Mouse (Mus musculus) G1E (cell line): Measurements from ENCODE around the gene Traf7. TPM values are rescaled to one million over a fixed set of nuclear protein-coding genes. Genes with fewer than 3 reads are reported as not detected.

Source experiments
- ATAC-seq: 2 replicates; pipeline ENCODE4 v1.8.0; 2016; ENCODE audit warnings: mild to moderate bottlenecking; ENCODE audit not compliant: insufficient number of reproducible peaks, poor library complexity, low FRiP score, severe bottlenecking; ENCODE audit errors: extremely low read depth
- DNase-seq: peaks from one replicate; pipeline ENCODE4 v3.0.0; 2012; ENCODE audit warnings: low spot score
- H3K27me3 ChIP-seq: 2 replicates; pipeline ENCODE4 v1.6.1; 2012; ENCODE audit warnings: mild to moderate bottlenecking, low read length, inconsistent platforms; ENCODE audit not compliant: insufficient read depth
- H3K36me3 ChIP-seq: replicated peaks from 2 replicates; pipeline ENCODE3; 2012; ENCODE audit warnings: mild to moderate bottlenecking, inconsistent platforms
- H3K4me1 ChIP-seq: 2 replicates; pipeline ENCODE4 v1.6.1; 2012; ENCODE audit warnings: low read depth, low read length, inconsistent platforms, mixed read lengths; ENCODE audit not compliant: insufficient read depth
- H3K4me3 ChIP-seq: 2 replicates; pipeline ENCODE4 v1.5.1; 2012; ENCODE audit warnings: low read depth, mild to moderate bottlenecking, inconsistent platforms, low read length, moderate library complexity, mixed read lengths
- H3K9me3 ChIP-seq: replicated peaks from 2 replicates; pipeline ENCODE4 v1.6.1; 2012; ENCODE audit warnings: inconsistent platforms
- CTCF ChIP-seq: IDR thresholded peaks from 2 replicates; pipeline ENCODE4 v1.5.1; 2012; ENCODE audit warnings: low read depth, low read length, inconsistent platforms, mixed read lengths
- GATA1 ChIP-seq: IDR thresholded peaks from 2 replicates; pipeline ENCODE4 v1.6.1; 2012; ENCODE audit warnings: borderline replicate concordance, low read length, inconsistent platforms, mixed read lengths
- GATA2 ChIP-seq: IDR thresholded peaks from 2 replicates; pipeline ENCODE4 v1.6.1; 2012; ENCODE audit warnings: low read depth, low read length, inconsistent platforms, borderline replicate concordance
- POLR2AphosphoS5 ChIP-seq: IDR thresholded peaks from 2 replicates; pipeline ENCODE4 v1.6.1; 2012; ENCODE audit warnings: low read depth, low read length, inconsistent platforms; ENCODE audit not compliant: insufficient replicate concordance
- TAL1 ChIP-seq: conservative IDR thresholded peaks from 2 replicates; pipeline ENCODE4 v1.6.1; 2012; ENCODE audit warnings: low read depth, low read length, inconsistent platforms, mixed read lengths
- polyA plus RNA-seq: library from polyadenylated mRNA; stranded (reverse); fragments of >175 nt; gene quantifications from 2 replicates; pipeline ENCODE4 v1.2.3, GENCODE M21; 2012
- total RNA-seq, 2 experiments: library from RNA; stranded (forward) in 1 of 2; stranded (reverse) in 1 of 2; fragments of 200-1000 nt in 1 of 2; fragments of >200 nt in 1 of 2; fragmentation: Nextera tagmentation in 1 of 2; gene quantifications; 2 replicates each; pipeline ENCODE4 v1.2.3; 2014 to 2017

The Traf7 gene
- total and polyA plus RNA-seq, 3 experiments, result 62.8 to 198 (median 81.7) TPM

- TF ChIP-seq GATA2 (no peak), POLR2AphosphoS5 (no peak), TAL1 (no peak), CTCF (no peak), GATA1 (no peak)
- Histone ChIP-seq H3K36me3 (peaks cover 9% of the 10 kb centered on the region), H3K27me3 (peaks cover 7% of the 10 kb centered on the region), H3K9me3 (no peaks in the 10 kb centered on the region), H3K4me1 (peaks cover 33% of the 10 kb centered on the region), H3K4me3 (peak overlapping the region; percentile 87)
- DNase-seq (no peak), ATAC-seq (no peak)
These were observed 20.7 kb upstream of the Traf7 start for GRCm38 (mm10) chr17:24548435-24548834.

GRCm38 (mm10) chr17:24546234-24546633, 18.5 kb upstream of the Traf7 start:
- H3K4me3 ChIP-seq, result no peak overlapping the region
- no peaks in the 10 kb centered on the region for H3K36me3 ChIP-seq
- ATAC-seq (no peak), DNase-seq (no peak)
- TF ChIP-seq GATA1 (no peak), GATA2 (no peak), POLR2AphosphoS5 (no peak), CTCF (no peak), TAL1 (no peak)
- peaks cover 33% of the 10 kb centered on the region for H3K4me1 ChIP-seq
- H3K9me3 ChIP-seq, result no peaks in the 10 kb centered on the region
- peaks cover 7% of the 10 kb centered on the region for H3K27me3 ChIP-seq

- no peaks in the 10 kb centered on the region for H3K9me3 ChIP-seq
- no peak overlapping the region for H3K4me3 ChIP-seq
- ATAC-seq, result no peak
- DNase-seq, result no peak
- H3K4me1 ChIP-seq, result peaks cover 24% of the 10 kb centered on the region
- TF ChIP-seq TAL1, result no peak
- TF ChIP-seq GATA1, result no peak
- TF ChIP-seq POLR2AphosphoS5, result no peak
- TF ChIP-seq GATA2, result no peak
- TF ChIP-seq CTCF, result no peak
- H3K36me3 ChIP-seq, result no peaks in the 10 kb centered on the region
- peaks cover 7% of the 10 kb centered on the region for H3K27me3 ChIP-seq
These were observed 17.5 kb upstream of the Traf7 start for GRCm38 (mm10) chr17:24545247-24545646.

GRCm38 (mm10) chr17:24544613-24545012, 16.9 kb upstream of the Traf7 start:
- Histone ChIP-seq H3K4me1 (peaks cover 22% of the 10 kb centered on the region), H3K4me3 (peak overlapping the region; percentile 42; the same call in 1 of the 2 replicates), H3K27me3 (peaks cover 7% of the 10 kb centered on the region), H3K9me3 (no peaks in the 10 kb centered on the region), H3K36me3 (no peaks in the 10 kb centered on the region)
- ATAC-seq (no peak), DNase-seq (no peak)
- TF ChIP-seq GATA2, result no peak
- TF ChIP-seq CTCF, result no peak
- no peak for TF ChIP-seq TAL1
- TF ChIP-seq POLR2AphosphoS5, result no peak
- no peak for TF ChIP-seq GATA1

- H3K27me3 ChIP-seq, result peaks cover 33% of the 10 kb centered on the region
- no peaks in the 10 kb centered on the region for H3K9me3 ChIP-seq
- DNase-seq (no peak), ATAC-seq (no peak)
- no peaks in the 10 kb centered on the region for H3K36me3 ChIP-seq
- peaks cover 9% of the 10 kb centered on the region for H3K4me1 ChIP-seq
- TF ChIP-seq GATA1 (no peak), CTCF (no peak), TAL1 (no peak), GATA2 (no peak), POLR2AphosphoS5 (no peak)
- H3K4me3 ChIP-seq, result no peak overlapping the region
These were observed 12.6 kb upstream of the Traf7 start for GRCm38 (mm10) chr17:24540375-24540774.

- no peak for DNase-seq
These were observed 11.2 kb upstream of the Traf7 start for GRCm38 (mm10) chr17:24538950-24539349.

More at GRCm38 (mm10) chr17:24538950-24539349, 11.2 kb upstream of the Traf7 start:
- Histone ChIP-seq H3K27me3 (peaks cover 35% of the 10 kb centered on the region), H3K9me3 (no peaks in the 10 kb centered on the region), H3K4me3 (no peak overlapping the region), H3K36me3 (no peaks in the 10 kb centered on the region), H3K4me1 (peaks cover 8% of the 10 kb centered on the region)
- TF ChIP-seq TAL1 (no peak), GATA2 (no peak), GATA1 (no peak), CTCF (no peak), POLR2AphosphoS5 (no peak)
- no peak for ATAC-seq
